Mouse (Mus musculus) E14TG2a.4 (cell line): ENCODE data around the gene Il1rapl1.
"Not testable (repeated sequence)": the region's sequence is repeated elsewhere in the genome, so short reads cannot be mapped to it uniquely, and the experiment has no call there.

Source experiments
- H3K27me3 ChIP-seq: 2 replicates; pipeline ENCODE4 v1.6.1; 2014; ENCODE audit warnings: low read length, control low read depth; ENCODE audit not compliant: insufficient read depth
- H3K36me3 ChIP-seq: 2 replicates; pipeline ENCODE4 v1.6.1; 2014; ENCODE audit warnings: low read length, control low read depth; ENCODE audit not compliant: insufficient read depth
- H3K4me1 ChIP-seq: replicated peaks from 2 replicates; pipeline ENCODE4 v1.6.1; 2014; ENCODE audit warnings: low read depth, low read length, control low read depth
- H3K4me3 ChIP-seq: replicated peaks from 2 replicates; pipeline ENCODE4 v1.5.1; 2014; ENCODE audit warnings: mild to moderate bottlenecking, low read length
- H3K9me3 ChIP-seq: 2 replicates; pipeline ENCODE4 v1.6.1; 2014; ENCODE audit warnings: low read length, control low read depth
- CTCF ChIP-seq: conservative IDR thresholded peaks from 2 replicates; pipeline ENCODE4 v1.5.1; 2014; ENCODE audit warnings: low read length
- NANOG ChIP-seq: IDR thresholded peaks from 2 replicates; pipeline ENCODE4 v1.6.1; 2014; ENCODE audit warnings: borderline replicate concordance, low read length, mixed read lengths
- POU5F1 ChIP-seq: IDR thresholded peaks from 2 replicates; pipeline ENCODE4 v1.6.1; 2014; ENCODE audit warnings: low read length, borderline replicate concordance

The Il1rapl1 gene

GRCm38 (mm10) chrX:87483416-87483815 lies 632.0 kb downstream of the Il1rapl1 start:
- H3K4me3 ChIP-seq = no peak overlapping the region

GRCm38 (mm10) chrX:87238191-87238590 lies 877.3 kb downstream of the Il1rapl1 start:
- not testable (repeated sequence) for H3K36me3 ChIP-seq, H3K9me3 ChIP-seq, H3K27me3 ChIP-seq, H3K4me1 ChIP-seq, H3K4me3 ChIP-seq

More at GRCm38 (mm10) chrX:87483416-87483815, 632.0 kb downstream of the Il1rapl1 start:
- TF ChIP-seq NANOG = no peak
- no peak for TF ChIP-seq CTCF
- TF ChIP-seq POU5F1 = no peak
- no peaks in the 10 kb centered on the region for H3K36me3 ChIP-seq
- H3K4me1 ChIP-seq = no peaks in the 10 kb centered on the region
- no peaks in the 10 kb centered on the region for H3K9me3 ChIP-seq
- H3K27me3 ChIP-seq = no peaks in the 10 kb centered on the region

GRCm38 (mm10) chrX:87225280-87225679 lies 890.2 kb downstream of the Il1rapl1 start:
- no peak overlapping the region for H3K4me3 ChIP-seq
- no peaks in the 10 kb centered on the region for H3K36me3 ChIP-seq
- no peaks in the 10 kb centered on the region for H3K27me3 ChIP-seq
- H3K4me1 ChIP-seq = no peaks in the 10 kb centered on the region
- H3K9me3 ChIP-seq = no peaks in the 10 kb centered on the region
- TF ChIP-seq CTCF = no peak
- TF ChIP-seq NANOG = no peak
- TF ChIP-seq POU5F1 = no peak

GRCm38 (mm10) chrX:87002296-87002695 lies 1113.1 kb downstream of the Il1rapl1 start:
- Histone ChIP-seq H3K27me3 (no peaks in the 10 kb centered on the region), H3K4me1 (no peaks in the 10 kb centered on the region), H3K36me3 (no peaks in the 10 kb centered on the region), H3K9me3 (no peaks in the 10 kb centered on the region), H3K4me3 (no peak overlapping the region)
- TF ChIP-seq NANOG (no peak), CTCF (no peak), POU5F1 (no peak)

GRCm38 (mm10) chrX:86955126-86955525 lies 1160.3 kb downstream of the Il1rapl1 start:
- TF ChIP-seq CTCF (no peak), NANOG (no peak)
- H3K4me1 ChIP-seq = no peaks in the 10 kb centered on the region
- no peak overlapping the region for H3K4me3 ChIP-seq
- H3K27me3 ChIP-seq = no peaks in the 10 kb centered on the region
- H3K36me3 ChIP-seq = no peaks in the 10 kb centered on the region
- H3K9me3 ChIP-seq = no peaks in the 10 kb centered on the region

GRCm38 (mm10) chrX:86954614-86955013 lies 1160.8 kb downstream of the Il1rapl1 start:
- no peaks in the 10 kb centered on the region for H3K9me3 ChIP-seq
- TF ChIP-seq CTCF = no peak
- H3K36me3 ChIP-seq = no peaks in the 10 kb centered on the region
- no peak overlapping the region for H3K4me3 ChIP-seq
- no peaks in the 10 kb centered on the region for H3K27me3 ChIP-seq
- no peaks in the 10 kb centered on the region for H3K4me1 ChIP-seq

- Histone ChIP-seq H3K27me3 (no peaks in the 10 kb centered on the region), H3K36me3 (no peaks in the 10 kb centered on the region), H3K4me1 (no peaks in the 10 kb centered on the region), H3K4me3 (no peak overlapping the region), H3K9me3 (no peaks in the 10 kb centered on the region)
- TF ChIP-seq POU5F1 (no peak), CTCF (no peak), NANOG (no peak)
These were observed 1164.5 kb downstream of the Il1rapl1 start for GRCm38 (mm10) chrX:86950940-86951339.

GRCm38 (mm10) chrX:86949112-86949511 lies 1166.3 kb downstream of the Il1rapl1 start:
- H3K27me3 ChIP-seq = no peaks in the 10 kb centered on the region
- no peak overlapping the region for H3K4me3 ChIP-seq

GRCm38 (mm10) chrX:86854835-86855234 lies 1260.6 kb downstream of the Il1rapl1 start:
- Histone ChIP-seq H3K36me3 (no peaks in the 10 kb centered on the region), H3K27me3 (no peaks in the 10 kb centered on the region), H3K9me3 (no peaks in the 10 kb centered on the region), H3K4me1 (no peaks in the 10 kb centered on the region), H3K4me3 (no peak overlapping the region)
- TF ChIP-seq CTCF = no peak
- no peak for TF ChIP-seq NANOG
- TF ChIP-seq POU5F1 = no peak

More at GRCm38 (mm10) chrX:86949112-86949511, 1166.3 kb downstream of the Il1rapl1 start:
- Histone ChIP-seq H3K36me3 (no peaks in the 10 kb centered on the region), H3K4me1 (no peaks in the 10 kb centered on the region), H3K9me3 (no peaks in the 10 kb centered on the region)
- no peak for TF ChIP-seq POU5F1
- no peak for TF ChIP-seq CTCF
- TF ChIP-seq NANOG = no peak

GRCm38 (mm10) chrX:86808218-86808617 lies 1307.2 kb downstream of the Il1rapl1 start:
- Histone ChIP-seq H3K36me3 (no peaks in the 10 kb centered on the region), H3K9me3 (no peaks in the 10 kb centered on the region), H3K4me1 (no peaks in the 10 kb centered on the region), H3K4me3 (no peak overlapping the region), H3K27me3 (no peaks in the 10 kb centered on the region)
- TF ChIP-seq NANOG = no peak
- no peak for TF ChIP-seq CTCF
- no peak for TF ChIP-seq POU5F1
